In the genomic region with DNA sequence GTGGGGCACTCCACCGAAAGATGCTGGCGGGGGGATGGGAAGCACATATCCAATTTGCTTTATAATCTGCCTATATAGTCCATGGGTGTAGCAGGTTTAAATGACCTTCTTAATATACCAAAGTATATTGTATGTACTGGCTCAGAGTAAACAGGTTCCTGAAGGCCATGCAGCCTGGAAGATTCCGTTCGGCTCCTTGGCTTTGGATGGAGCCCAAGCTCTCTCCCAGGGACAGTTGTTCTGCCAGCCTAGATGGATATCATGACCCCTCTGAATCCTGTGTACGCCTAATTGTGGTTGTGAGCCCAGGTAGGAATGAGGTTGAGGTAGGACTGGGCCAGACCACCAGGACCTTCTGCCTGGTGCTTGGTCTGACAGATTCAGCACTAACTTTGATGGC, we compare ENCODE assay signal across 17 mouse cellular contexts. TPM values are rescaled to one million over a fixed set of nuclear protein-coding genes. Genes with fewer than 3 reads are reported as not detected.
DNase-seq lines count a peak whose midpoint lies in the region; ATAC-seq and TF ChIP-seq lines count a peak whose summit lies in the region.
"Had no signal": no experiment of that assay in that cellular context is flagged by ENCODE, and none has a peak within 500 bp of the region (broad histone marks: within the 10 kb centered on the region; RNA-seq: fewer than 3 reads in every experiment).

No protein-coding gene starts in this region.

- peak; percentile 37 for DNase-seq in adrenal gland, postnatal 14 days
- DNase-seq in adrenal gland, postnatal 10 days: no peak
- DNase-seq in heart, adult 2 months: no peak
- DNase-seq in heart, postnatal 14 days: no peak
- DNase-seq in left cerebral cortex, adult 2 months (ENCODE audit: extremely low spot score in 1 of 2, low spot score in 2 of 2): no peak
- DNase-seq in left cerebral cortex, adult 9 months (ENCODE audit: low spot score in 2 of 2): no peak
- no peak for DNase-seq in midbrain, embryonic 14.5 days
- DNase-seq: cerebellum, adult 8-10 months; gastrocnemius, postnatal 10 days; heart, postnatal 36 days had no signal

- no peak for ATAC-seq in midbrain, embryonic 14.5 days (ENCODE audit: low FRiP score, low TSS enrichment)
- ATAC-seq: activated CD4-positive, CD25-positive, alpha-beta regulatory T cell, adult 4 months; forebrain, embryonic 15.5 days; hindbrain, embryonic 16.5 days; Patski had no signal

- H3K9me3 ChIP-seq in midbrain, embryonic 14.5 days (ENCODE audit: control insufficient read depth, low read length): no peaks in the 10 kb centered on the region
- H3K9me3 ChIP-seq: embryonic facial prominence, embryonic 12.5 days; forebrain, embryonic 15.5 days; heart, embryonic 12.5 days; hindbrain, embryonic 12.5 days had no signal

- H3K4me1 ChIP-seq in heart, adult 2 months (ENCODE audit: control insufficient read depth, insufficient read depth, low read length): peaks cover 42% of the 10 kb centered on the region
- peaks cover 17% of the 10 kb centered on the region for H3K4me1 ChIP-seq in midbrain, embryonic 14.5 days (ENCODE audit: control insufficient read depth, insufficient read depth, low read length)

- no peak for TF ChIP-seq POLR2A in heart, adult 2 months (IDR thresholded peaks at IDR 0.05; ENCODE audit: insufficient read depth, low read depth, low read length)

- TF ChIP-seq EP300 in heart, adult 2 months (IDR thresholded peaks at IDR 0.05; ENCODE audit: insufficient read depth, low read depth, low read length): no peak

- intact Hi-C loops in heart, adult 2 months (cut with DNase I): no loop called here
- intact Hi-C loops in heart, postnatal 14 days (cut with DNase I): no loop called here
- intact Hi-C loops in left cerebral cortex, adult 2 months (cut with DNase I): no loop called here

- H3K27me3 ChIP-seq in heart, adult 2 months (ENCODE audit: control insufficient read depth, insufficient read depth, low read length): no peaks in the 10 kb centered on the region
- H3K27me3 ChIP-seq in midbrain, embryonic 14.5 days (ENCODE audit: control insufficient read depth, insufficient read depth, low read length): no peaks in the 10 kb centered on the region
- H3K27me3 ChIP-seq: forebrain, embryonic 15.5 days; Patski had no signal

- WGBS in heart, adult 2 months: 57% methylated on average over 5 of the region's 5 CpGs
- 93% methylated on average over 5 of the region's 5 CpGs for WGBS in midbrain, embryonic 14.5 days

- H3K4me2 ChIP-seq in midbrain, embryonic 14.5 days (ENCODE audit: low read length): no peak overlapping the region
- H3K4me2 ChIP-seq: embryonic facial prominence, embryonic 12.5 days; forebrain, embryonic 15.5 days; heart, embryonic 12.5 days; hindbrain, embryonic 12.5 days had no signal

- H3K27ac ChIP-seq in heart, adult 2 months: peak overlapping the region; percentile 39; the same call in 1 of the 2 replicates
- H3K27ac ChIP-seq in left cerebral cortex, adult 2 months: peak overlapping the region; percentile 13; the same call in 1 of the 2 replicates
- no peak overlapping the region for H3K27ac ChIP-seq in midbrain, embryonic 14.5 days (replicated peaks; ENCODE audit: low read depth, low read length)
- H3K27ac ChIP-seq: embryonic facial prominence, embryonic 12.5 days; forebrain, embryonic 15.5 days; hindbrain, embryonic 12.5 days had no signal

- H3K79me2 ChIP-seq in heart, adult 2 months (replicated peaks; ENCODE audit: control insufficient read depth, insufficient read depth, low read length): peaks cover 14% of the 10 kb centered on the region

- no peak for TF ChIP-seq CTCF in heart, adult 2 months (IDR thresholded peaks at IDR 0.05)
- TF ChIP-seq CTCF in left cerebral cortex, adult 2 months (IDR thresholded peaks at IDR 0.05): no peak

- no peak overlapping the region for H3K9ac ChIP-seq in heart, adult 2 months (ENCODE audit: low read depth, low read length)
- H3K9ac ChIP-seq in midbrain, embryonic 14.5 days (replicated peaks; ENCODE audit: low read length): no peak overlapping the region
- H3K9ac ChIP-seq: embryonic facial prominence, embryonic 12.5 days; forebrain, embryonic 15.5 days; heart, embryonic 12.5 days; hindbrain, embryonic 12.5 days had no signal

- H3K36me3 ChIP-seq in heart, adult 2 months (ENCODE audit: control insufficient read depth, insufficient read depth, low read length): peaks cover 34% of the 10 kb centered on the region
- H3K36me3 ChIP-seq in midbrain, embryonic 14.5 days (ENCODE audit: control insufficient read depth, insufficient read depth, low read length): peaks cover 49% of the 10 kb centered on the region

- no peak overlapping the region for H3K4me3 ChIP-seq in heart, adult 2 months
- no peak overlapping the region for H3K4me3 ChIP-seq in left cerebral cortex, adult 2 months
- H3K4me3 ChIP-seq in midbrain, embryonic 14.5 days (replicated peaks; ENCODE audit: low read depth, low read length): no peak overlapping the region
- H3K4me3 ChIP-seq: embryonic facial prominence, embryonic 12.5 days; forebrain, embryonic 15.5 days; heart, embryonic 12.5 days; hindbrain, embryonic 12.5 days had no signal

RNA-seq across cellular contexts. Expression of a gene that starts 43.9 kb away (rescaled TPM):
- 63.3 and 84.9 TPM in 2 replicates for total RNA-seq in adrenal gland, postnatal 14 days (2021)
- 100 to 1,000 TPM in 1 of 2 experiments, 10 to 100 TPM in 1; 95.3 to 120 TPM for total RNA-seq in adrenal gland, postnatal 10 days (2021)
- total RNA-seq in heart, adult 2 months (2021): 10 to 100 TPM; 53.1 to 60.7 TPM
- polyA plus RNA-seq in heart, adult 2 months (2012; rRNA removed): 12.9 and 25.4 TPM in 2 replicates
- total RNA-seq in heart, postnatal 14 days (2021): 10 to 100 TPM; 50.7 to 60.1 TPM
- total RNA-seq in left cerebral cortex, adult 2 months (2021): 1 to 10 TPM; 3.6 TPM
- 0.89 and 1.2 TPM in 2 replicates for polyA plus RNA-seq in midbrain, embryonic 14.5 days (2014; fragmentation: Nextera tagmentation; extraction: Ambion mirVana)

Comparison
In these comparisons a context has a peak if more than half of its experiments do, and no peak if none do; other contexts are left out.
1. RNA of a gene that starts 43.9 kb away (total RNA-seq): 95.3 to 120 TPM in adrenal gland, postnatal 10 days, 63.3 to 84.9 TPM in adrenal gland, postnatal 14 days, 53.1 to 60.7 TPM in heart, adult 2 months and 50.7 to 60.1 TPM in heart, postnatal 14 days; 3.6 TPM in left cerebral cortex, adult 2 months; every median in the first group is over 10 times any median in the second.